Mouse (Mus musculus) liver, postnatal 0 days (tissue): ENCODE results near the gene Ppp1r16b.

ENCODE experiments used
- CTCF ChIP-seq: sonication (generic); IDR thresholded peaks from 2 replicates; pipeline ENCODE4 v1.5.1; 2016; ENCODE audit warnings: antibody characterized with exemption, low read depth
- EP300 ChIP-seq: IDR thresholded peaks from 2 replicates; pipeline ENCODE4 v1.6.1; 2016; ENCODE audit warnings: antibody characterized with exemption, low read depth, mild to moderate bottlenecking

DNA sequence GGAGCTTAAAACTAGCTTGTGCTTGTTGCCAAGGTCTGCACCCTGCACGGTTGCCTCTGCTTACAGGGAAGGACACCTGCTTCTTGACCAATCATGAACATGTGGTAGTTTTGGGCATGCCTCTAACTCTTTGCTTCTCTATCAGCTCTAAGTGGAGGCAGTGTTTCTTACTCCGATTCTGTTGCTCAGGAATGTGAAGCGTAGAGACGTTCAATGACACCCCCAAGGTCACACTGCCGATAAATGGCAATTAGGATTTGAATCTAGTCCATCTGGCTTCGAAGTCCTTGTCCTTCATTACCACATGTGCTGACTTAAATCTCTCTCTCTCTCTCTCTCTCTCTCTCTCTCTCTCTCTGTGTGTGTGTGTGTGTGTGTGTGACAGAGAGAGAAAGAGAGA is 8.9 kb downstream of the Ppp1r16b start:
- TF ChIP-seq CTCF (no peak), EP300 (no peak)
